Mouse (Mus musculus) hematopoietic stem cell, adult 5-6 weeks (primary cell): ENCODE measurements at regions not wholly inside any gene's neighbourhood (a gene's known extent, or its start where the extent isn't known, plus 50 kb on each side); places are given as distances from the start of the nearest gene placed in this dataset.

Source experiments
- ATAC-seq, 2 experiments: fragments of 125-278 bp in 1 of 2; replicated peaks in 1 of 2; 2 replicates each; pipeline ENCODE4 v1.8.0; 2016 to 2017; ENCODE audit warnings: inconsistent platforms in 2 of 2, mild to moderate bottlenecking in 2 of 2, moderate number of reproducible peaks in 2 of 2, low read depth in 1 of 2, moderate TSS enrichment in 1 of 2; ENCODE audit not compliant: low FRiP score in 2 of 2, poor library complexity in 2 of 2, severe bottlenecking in 2 of 2, insufficient read depth in 1 of 2, low TSS enrichment in 1 of 2

- ATAC-seq, result no peak
Observed at GRCm38 (mm10) chr12:106566361-106566760, 556.3 kb downstream of the Vrk1 start.

GRCm38 (mm10) chr12:106567116-106567515 lies 557.1 kb downstream of the Vrk1 start:
- ATAC-seq, result no peak

GRCm38 (mm10) chr12:106568541-106569085 lies 558.6 kb downstream of the Vrk1 start:
- ATAC-seq, result no peak

GRCm38 (mm10) chr12:106572956-106573355 lies 562.9 kb downstream of the Vrk1 start:
- no peak for ATAC-seq

- no peak for ATAC-seq
Observed at GRCm38 (mm10) chr12:106582760-106583159, 572.7 kb downstream of the Vrk1 start.

- no peak for ATAC-seq
Observed at GRCm38 (mm10) chr12:106585626-106586025, 575.6 kb downstream of the Vrk1 start.

GRCm38 (mm10) chr12:106592686-106593085 lies 582.7 kb downstream of the Vrk1 start:
- no peak for ATAC-seq

GRCm38 (mm10) chr12:106597636-106598035 lies 587.6 kb downstream of the Vrk1 start:
- ATAC-seq, result no peak

GRCm38 (mm10) chr12:106607240-106607639 lies 597.2 kb downstream of the Vrk1 start:
- ATAC-seq, result no peak

- ATAC-seq, result no peak
Observed at GRCm38 (mm10) chr12:106607655-106608337, 597.8 kb downstream of the Vrk1 start.

- ATAC-seq, result no peak
Observed at GRCm38 (mm10) chr12:106618684-106619083, 608.7 kb downstream of the Vrk1 start.

- ATAC-seq, result no peak
Observed at GRCm38 (mm10) chr12:106626786-106627185, 616.8 kb downstream of the Vrk1 start.

GRCm38 (mm10) chr12:106632566-106632965 lies 622.5 kb downstream of the Vrk1 start:
- ATAC-seq, result no peak

- no peak for ATAC-seq
Observed at GRCm38 (mm10) chr12:106633096-106633495, 623.1 kb downstream of the Vrk1 start.

GRCm38 (mm10) chr12:106658317-106658716 lies 648.3 kb downstream of the Vrk1 start:
- no peak for ATAC-seq

GRCm38 (mm10) chr12:106673232-106673766 lies 663.3 kb downstream of the Vrk1 start:
- no peak for ATAC-seq

- ATAC-seq, result no peak
Observed at GRCm38 (mm10) chr12:106674741-106675140, 664.7 kb downstream of the Vrk1 start.

GRCm38 (mm10) chr12:106676136-106676535 lies 666.1 kb downstream of the Vrk1 start:
- ATAC-seq, result no peak

GRCm38 (mm10) chr12:106676566-106676965 lies 666.5 kb downstream of the Vrk1 start:
- ATAC-seq, result no peak
